Mouse (Mus musculus): ENCODE results near the gene Rab3b.

DNA sequence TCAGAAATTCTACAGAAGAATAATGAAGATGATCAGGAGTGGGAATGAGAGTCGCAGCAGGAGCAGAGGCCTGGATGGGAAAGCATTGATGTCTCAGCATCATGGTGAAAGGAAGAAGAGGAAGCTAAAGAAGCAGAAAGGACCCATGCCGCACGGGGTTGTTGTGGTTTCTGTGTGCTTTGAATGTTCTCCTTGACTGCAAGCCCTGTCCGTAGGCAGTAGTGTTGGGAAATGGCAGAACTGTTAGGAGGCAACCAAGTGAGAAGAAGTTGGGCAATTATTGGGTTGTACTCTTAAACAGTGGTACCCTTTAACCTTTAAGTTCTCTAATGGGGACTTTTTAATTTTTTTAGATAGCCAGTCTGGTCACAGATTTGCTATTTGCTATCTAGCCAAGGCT, 56.0 kb downstream of the Rab3b start:
- TF ChIP-seq POLR2A (IDR thresholded peaks at IDR 0.05; ENCODE audit: insufficient read depth, low read depth, low read length) (no peak), CTCF (IDR thresholded peaks at IDR 0.05) (no peak)
